Mouse (Mus musculus): ENCODE measurements around the gene Gm42878. TPM values are rescaled to one million over a fixed set of nuclear protein-coding genes. Genes with fewer than 3 reads are reported as not detected.

Gene Gm42878
- polyA plus RNA-seq, 1 experiment from 2014 or later: not detected

DNA sequence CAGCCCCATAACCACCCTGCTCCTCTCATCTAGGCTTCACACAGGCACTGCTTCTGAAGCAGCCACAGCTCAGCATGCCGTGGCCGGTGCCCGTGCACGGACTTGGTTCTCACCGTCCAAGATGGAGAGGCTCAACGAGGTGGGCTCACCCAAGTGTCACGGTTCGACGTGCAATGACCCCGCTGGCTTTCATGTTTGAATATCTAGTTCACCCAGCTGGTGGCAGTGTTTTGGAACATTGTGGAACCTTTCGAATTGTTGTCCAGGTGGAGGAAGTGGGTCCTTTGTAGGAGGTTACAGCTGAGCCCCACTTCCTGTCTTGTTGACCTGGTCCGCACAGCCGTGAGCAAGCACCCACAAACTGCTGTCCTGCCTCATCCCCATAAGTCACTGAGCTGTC, 28.9 kb upstream of the Gm42878 start:
- H3K27ac ChIP-seq (replicated peaks; ENCODE audit: low read depth, low read length): no peak overlapping the region
- H3K4me2 ChIP-seq (ENCODE audit: low read depth, low read length): no peak overlapping the region
- no peaks in the 10 kb centered on the region for H3K9me3 ChIP-seq (replicated peaks; ENCODE audit: control insufficient read depth, low read length)
- no peak overlapping the region for H3K4me3 ChIP-seq (ENCODE audit: low read depth, low read length)
- H3K36me3 ChIP-seq (replicated peaks; ENCODE audit: control insufficient read depth, insufficient read depth, low read depth, low read length): peaks cover 2% of the 10 kb centered on the region; the same call in 1 of the 2 replicates
- 91% methylated on average over 13 of the region's 13 CpGs for WGBS
- ATAC-seq (replicated peaks; ENCODE audit: insufficient number of reproducible peaks, low FRiP score, low TSS enrichment, low read depth) (no peak), DNase-seq (ENCODE audit: low spot score) (no peak)
- no peak overlapping the region for H3K9ac ChIP-seq (replicated peaks; ENCODE audit: low read length)
- H3K27me3 ChIP-seq (ENCODE audit: control insufficient read depth, insufficient read depth, low read length): no peaks in the 10 kb centered on the region
- H3K4me1 ChIP-seq (ENCODE audit: control insufficient read depth, insufficient read depth, low read length): no peaks in the 10 kb centered on the region

DNA sequence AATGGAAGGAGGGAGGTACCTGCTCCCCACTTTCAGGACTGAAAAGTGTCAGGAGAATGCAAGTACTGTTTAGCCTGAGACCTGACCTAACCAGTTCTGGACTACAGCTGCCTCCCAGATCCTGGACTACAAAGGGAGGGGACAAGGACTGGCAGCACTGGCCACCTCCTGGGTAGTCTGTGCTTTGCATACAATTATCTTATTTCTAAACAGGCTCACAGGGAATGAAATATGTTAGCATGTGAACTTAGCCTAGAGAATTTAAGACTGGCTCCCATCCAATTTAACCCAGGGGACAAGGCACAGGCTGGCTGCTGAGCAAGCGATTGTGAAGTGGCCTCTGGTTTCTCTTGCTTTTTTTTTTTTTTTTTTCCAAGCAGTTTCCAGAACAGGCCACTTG, 25.5 kb upstream of the Gm42878 start:
- no peak for ATAC-seq (replicated peaks; ENCODE audit: insufficient number of reproducible peaks, low FRiP score, low TSS enrichment, low read depth)
- no peak overlapping the region for H3K4me3 ChIP-seq (ENCODE audit: low read depth, low read length)
- H3K4me2 ChIP-seq (ENCODE audit: low read depth, low read length): no peak overlapping the region
- 88% methylated on average over 1 of the region's 1 CpGs for WGBS
- H3K27ac ChIP-seq (replicated peaks; ENCODE audit: low read depth, low read length): no peak overlapping the region
- peaks cover 2% of the 10 kb centered on the region; the same call in 1 of the 2 replicates for H3K36me3 ChIP-seq (replicated peaks; ENCODE audit: control insufficient read depth, insufficient read depth, low read depth, low read length)
- no peaks in the 10 kb centered on the region for H3K4me1 ChIP-seq (ENCODE audit: control insufficient read depth, insufficient read depth, low read length)
- H3K9ac ChIP-seq (replicated peaks; ENCODE audit: low read length): no peak overlapping the region
- H3K27me3 ChIP-seq (ENCODE audit: control insufficient read depth, insufficient read depth, low read length): no peaks in the 10 kb centered on the region
- H3K9me3 ChIP-seq (replicated peaks; ENCODE audit: control insufficient read depth, low read length): no peaks in the 10 kb centered on the region
- DNase-seq (ENCODE audit: low spot score): no peak

DNA sequence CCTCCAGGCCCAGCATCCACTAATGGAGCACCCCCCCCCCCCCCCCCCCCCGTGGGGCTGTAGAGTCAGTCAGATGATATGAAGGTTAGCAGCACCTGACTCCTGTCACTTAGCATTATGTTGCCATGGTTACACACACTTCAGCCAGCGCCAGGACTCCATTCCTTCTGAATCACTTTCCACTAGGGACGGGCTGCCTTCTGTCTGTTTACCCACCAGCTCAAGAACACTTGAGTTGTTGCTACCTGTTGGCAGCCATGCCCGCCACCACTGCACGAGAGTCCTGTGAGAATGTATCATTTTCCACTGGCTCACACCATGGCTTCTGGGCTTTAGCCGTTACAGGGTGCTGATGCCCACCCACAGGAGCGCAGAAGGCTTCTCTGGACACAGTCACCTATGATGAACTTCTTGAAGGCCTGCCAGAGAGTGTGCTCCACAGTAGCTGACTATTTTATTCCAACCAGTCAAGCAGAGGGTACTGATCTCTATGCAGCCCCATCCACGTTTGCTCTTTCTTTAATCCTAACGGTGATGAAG, 24.7 kb upstream of the Gm42878 start:
- Histone ChIP-seq H3K36me3 (replicated peaks; ENCODE audit: control insufficient read depth, insufficient read depth, low read depth, low read length) (peaks cover 2% of the 10 kb centered on the region; the same call in 1 of the 2 replicates), H3K27me3 (ENCODE audit: control insufficient read depth, insufficient read depth, low read length) (no peaks in the 10 kb centered on the region), H3K4me1 (ENCODE audit: control insufficient read depth, insufficient read depth, low read length) (no peaks in the 10 kb centered on the region), H3K4me3 (ENCODE audit: low read depth, low read length) (no peak overlapping the region), H3K9ac (replicated peaks; ENCODE audit: low read length) (no peak overlapping the region), H3K27ac (replicated peaks; ENCODE audit: low read depth, low read length) (no peak overlapping the region), H3K9me3 (replicated peaks; ENCODE audit: control insufficient read depth, low read length) (no peaks in the 10 kb centered on the region), H3K4me2 (ENCODE audit: low read depth, low read length) (no peak overlapping the region)
- 82% methylated on average over 8 of the region's 9 CpGs for WGBS
- DNase-seq (ENCODE audit: low spot score) (no peak), ATAC-seq (replicated peaks; ENCODE audit: insufficient number of reproducible peaks, low FRiP score, low TSS enrichment, low read depth) (no peak)

DNA sequence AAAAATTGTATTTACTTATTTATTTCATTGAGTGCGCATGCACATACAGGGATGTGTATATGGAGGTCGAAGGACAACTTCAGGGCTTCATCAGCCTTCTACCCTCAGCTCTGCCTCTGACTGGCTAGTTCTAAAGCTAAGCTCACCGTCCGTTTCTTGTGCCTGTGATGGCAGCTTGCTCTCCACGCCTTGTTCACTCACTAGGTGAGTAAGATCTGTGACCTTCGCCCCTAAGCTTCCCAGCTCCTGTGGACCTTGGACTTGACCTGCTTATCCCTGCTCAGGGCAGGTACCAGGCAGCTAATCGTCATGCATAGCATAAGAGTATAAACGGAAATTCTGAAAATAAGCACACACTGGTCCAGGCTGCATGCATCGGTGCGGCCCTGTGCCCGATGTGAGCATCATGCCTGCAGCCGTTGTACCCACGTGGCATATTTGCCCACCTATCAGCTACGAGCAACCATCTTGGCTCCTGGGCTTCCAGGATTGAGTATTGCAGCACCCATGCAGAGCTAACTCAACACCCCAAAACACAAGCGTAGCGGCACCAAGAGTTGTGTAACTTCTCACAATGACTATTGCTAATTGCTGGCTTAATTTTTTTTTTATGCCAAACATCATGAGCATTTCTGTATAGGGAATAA, 20.9 kb upstream of the Gm42878 start:
- no peak overlapping the region for H3K4me2 ChIP-seq (ENCODE audit: low read depth, low read length)
- 88% methylated on average over 16 of the region's 16 CpGs for WGBS

GRCm38 (mm10) chr5:121564468-121564895, 19.2 kb upstream of the Gm42878 start:
- H3K4me3 ChIP-seq (ENCODE audit: low read depth, low read length): no peak overlapping the region
- no peaks in the 10 kb centered on the region for H3K36me3 ChIP-seq (replicated peaks; ENCODE audit: control insufficient read depth, insufficient read depth, low read depth, low read length)
- WGBS: 10% methylated on average over 11 of the region's 11 CpGs
- DNase-seq (ENCODE audit: low spot score) (peak; percentile 94), ATAC-seq (replicated peaks; ENCODE audit: insufficient number of reproducible peaks, low FRiP score, low TSS enrichment, low read depth) (0 out of 2 replicates have a peak, but pooled peaks have one; percentile 17)
- no peaks in the 10 kb centered on the region for H3K4me1 ChIP-seq (ENCODE audit: control insufficient read depth, insufficient read depth, low read length)
- no peak overlapping the region for H3K9ac ChIP-seq (replicated peaks; ENCODE audit: low read length)
- no peaks in the 10 kb centered on the region for H3K27me3 ChIP-seq (ENCODE audit: control insufficient read depth, insufficient read depth, low read length)
- H3K27ac ChIP-seq (replicated peaks; ENCODE audit: low read depth, low read length): no peak overlapping the region
- H3K9me3 ChIP-seq (replicated peaks; ENCODE audit: control insufficient read depth, low read length): no peaks in the 10 kb centered on the region
- H3K4me2 ChIP-seq (ENCODE audit: low read depth, low read length): peak overlapping the region; percentile 29

More for the DNA sequence above, 20.9 kb upstream of the Gm42878 start:
- no peak overlapping the region for H3K27ac ChIP-seq (replicated peaks; ENCODE audit: low read depth, low read length)
- no peak overlapping the region for H3K9ac ChIP-seq (replicated peaks; ENCODE audit: low read length)
- no peaks in the 10 kb centered on the region for H3K9me3 ChIP-seq (replicated peaks; ENCODE audit: control insufficient read depth, low read length)
- H3K36me3 ChIP-seq (replicated peaks; ENCODE audit: control insufficient read depth, insufficient read depth, low read depth, low read length): no peaks in the 10 kb centered on the region
- H3K27me3 ChIP-seq (ENCODE audit: control insufficient read depth, insufficient read depth, low read length): no peaks in the 10 kb centered on the region
- H3K4me1 ChIP-seq (ENCODE audit: control insufficient read depth, insufficient read depth, low read length): no peaks in the 10 kb centered on the region
- H3K4me3 ChIP-seq (ENCODE audit: low read depth, low read length): no peak overlapping the region
- ATAC-seq (replicated peaks; ENCODE audit: insufficient number of reproducible peaks, low FRiP score, low TSS enrichment, low read depth) (no peak), DNase-seq (ENCODE audit: low spot score) (no peak)

DNA sequence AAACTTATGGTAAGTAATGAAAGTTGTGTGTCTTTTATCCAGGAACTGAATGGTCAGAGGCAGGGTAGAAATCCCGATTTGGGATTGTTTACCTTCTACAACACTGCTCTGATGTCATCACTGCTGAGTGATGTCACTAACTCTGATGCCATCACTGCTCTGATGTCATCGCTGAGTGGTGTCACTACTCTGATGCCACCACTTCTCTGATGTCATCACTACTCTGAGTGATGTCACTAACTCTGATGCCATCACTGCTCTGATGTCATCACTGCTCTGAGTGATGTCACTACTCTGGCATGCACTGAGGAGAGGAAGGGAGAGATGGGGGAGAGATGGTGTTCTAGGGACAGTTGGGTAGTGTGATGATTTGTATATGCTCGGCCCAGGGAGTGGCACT, 17.2 kb upstream of the Gm42878 start:
- 88% methylated on average over 3 of the region's 3 CpGs for WGBS
- Histone ChIP-seq H3K4me1 (ENCODE audit: control insufficient read depth, insufficient read depth, low read length) (no peaks in the 10 kb centered on the region), H3K27ac (replicated peaks; ENCODE audit: low read depth, low read length) (no peak overlapping the region), H3K9ac (replicated peaks; ENCODE audit: low read length) (no peak overlapping the region), H3K4me2 (ENCODE audit: low read depth, low read length) (no peak overlapping the region), H3K9me3 (replicated peaks; ENCODE audit: control insufficient read depth, low read length) (no peaks in the 10 kb centered on the region), H3K27me3 (ENCODE audit: control insufficient read depth, insufficient read depth, low read length) (no peaks in the 10 kb centered on the region), H3K36me3 (replicated peaks; ENCODE audit: control insufficient read depth, insufficient read depth, low read depth, low read length) (no peaks in the 10 kb centered on the region), H3K4me3 (ENCODE audit: low read depth, low read length) (no peak overlapping the region)
- no peak for DNase-seq (ENCODE audit: low spot score)
- ATAC-seq (replicated peaks; ENCODE audit: insufficient number of reproducible peaks, low FRiP score, low TSS enrichment, low read depth): no peak

GRCm38 (mm10) chr5:121549196-121549595, 3.9 kb upstream of the Gm42878 start:
- Histone ChIP-seq H3K4me1 (ENCODE audit: control insufficient read depth, insufficient read depth, low read length) (no peaks in the 10 kb centered on the region), H3K27ac (replicated peaks; ENCODE audit: low read depth, low read length) (no peak overlapping the region), H3K9me3 (replicated peaks; ENCODE audit: control insufficient read depth, low read length) (no peaks in the 10 kb centered on the region), H3K27me3 (ENCODE audit: control insufficient read depth, insufficient read depth, low read length) (no peaks in the 10 kb centered on the region), H3K4me3 (ENCODE audit: low read depth, low read length) (no peak overlapping the region), H3K9ac (replicated peaks; ENCODE audit: low read length) (no peak overlapping the region), H3K36me3 (replicated peaks; ENCODE audit: control insufficient read depth, insufficient read depth, low read depth, low read length) (no peaks in the 10 kb centered on the region), H3K4me2 (ENCODE audit: low read depth, low read length) (no peak overlapping the region)
- WGBS: 88% methylated on average over 7 of the region's 7 CpGs
- no peak for DNase-seq (ENCODE audit: low spot score)
- ATAC-seq (replicated peaks; ENCODE audit: insufficient number of reproducible peaks, low FRiP score, low TSS enrichment, low read depth): no peak

DNA sequence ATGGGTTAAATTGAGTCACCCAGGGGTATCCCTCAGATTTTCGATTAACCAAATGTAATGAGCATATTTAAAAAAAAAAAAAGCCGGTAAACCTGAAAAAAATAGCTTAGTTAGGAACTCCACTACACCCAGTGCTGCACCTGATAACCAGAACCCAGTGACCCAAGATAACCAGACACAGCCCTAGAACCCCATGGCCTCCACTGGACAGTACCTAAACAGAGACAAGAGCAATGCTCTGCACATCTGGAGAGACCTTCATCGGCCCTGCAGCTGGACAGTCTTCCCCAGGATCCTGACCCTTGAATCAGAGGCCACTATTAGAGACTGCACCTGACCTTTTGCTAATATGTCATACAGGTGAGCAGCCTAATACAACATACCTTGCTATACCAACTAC, 1.8 kb upstream of the Gm42878 start:
- H3K4me3 ChIP-seq (ENCODE audit: low read depth, low read length): no peak overlapping the region
- DNase-seq (ENCODE audit: low spot score) (no peak), ATAC-seq (replicated peaks; ENCODE audit: insufficient number of reproducible peaks, low FRiP score, low TSS enrichment, low read depth) (no peak)
- no peak overlapping the region for H3K9ac ChIP-seq (replicated peaks; ENCODE audit: low read length)
- WGBS: 95% methylated on average over 3 of the region's 3 CpGs
- H3K9me3 ChIP-seq (replicated peaks; ENCODE audit: control insufficient read depth, low read length): no peaks in the 10 kb centered on the region
- no peaks in the 10 kb centered on the region for H3K4me1 ChIP-seq (ENCODE audit: control insufficient read depth, insufficient read depth, low read length)
- H3K27ac ChIP-seq (replicated peaks; ENCODE audit: low read depth, low read length): no peak overlapping the region
- no peak overlapping the region for H3K4me2 ChIP-seq (ENCODE audit: low read depth, low read length)
- H3K36me3 ChIP-seq (replicated peaks; ENCODE audit: control insufficient read depth, insufficient read depth, low read depth, low read length): no peaks in the 10 kb centered on the region
- H3K27me3 ChIP-seq (ENCODE audit: control insufficient read depth, insufficient read depth, low read length): no peaks in the 10 kb centered on the region
